Mouse (Mus musculus): Measurements from ENCODE around the gene Rreb1. TPM values are rescaled to one million over a fixed set of nuclear protein-coding genes. Genes with fewer than 3 reads are reported as not detected.

The Rreb1 gene
- total and polyA plus RNA-seq, 3 experiments, result 8.1 to 34.0 TPM; not detected in 1

DNA sequence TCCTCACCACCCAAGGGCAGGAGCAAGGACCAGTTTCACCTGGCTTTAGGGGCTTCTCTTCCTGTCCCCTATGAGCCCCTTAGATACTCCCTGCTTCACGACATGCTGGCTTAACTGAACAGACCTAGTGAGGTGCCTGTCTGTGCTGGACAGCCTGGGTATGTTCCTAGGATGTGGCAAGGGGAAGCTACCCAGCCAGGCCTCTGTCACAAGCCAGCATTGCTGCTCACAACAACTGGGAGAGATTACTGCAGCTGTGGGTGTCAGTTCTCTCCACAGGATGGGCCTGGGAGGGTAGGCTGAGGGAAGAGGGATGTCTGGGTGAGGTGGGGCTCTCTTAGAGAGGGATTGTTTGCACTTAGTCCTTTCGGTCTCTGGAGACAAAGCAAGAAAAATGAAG is 142.5 kb downstream of the Rreb1 start:
- H3K36me3 ChIP-seq (ENCODE audit: control insufficient read depth in 1 of 2, insufficient read depth in 2 of 2, low read length in 2 of 2), result peaks cover 0 to 35% of the 10 kb centered on the region in 2 experiments; a peak in 2 of 4 replicates
- no peak overlapping the region for H3K27ac ChIP-seq (ENCODE audit: control insufficient read depth, low read depth, low read length)
- TF ChIP-seq GATA1 (IDR thresholded peaks at IDR 0.05; ENCODE audit: low read depth, low read length) (no peak), EP300 (IDR thresholded peaks at IDR 0.05; ENCODE audit: low read depth in 1 of 2, low read length in 2 of 2) (no peak), ZNF384 (IDR thresholded peaks at IDR 0.05; ENCODE audit: low read depth, low read length) (no peak), ELF1 (IDR thresholded peaks at IDR 0.05; ENCODE audit: low read depth, low read length) (no peak), USF1 (IDR thresholded peaks at IDR 0.05; ENCODE audit: low read depth, low read length) (no peak), RAD21 (IDR thresholded peaks at IDR 0.05; ENCODE audit: low read depth, low read length) (no peak)
- H3K4me3 ChIP-seq (ENCODE audit: control insufficient read depth in 1 of 2, insufficient read depth in 1 of 2, low read depth in 2 of 2, low read length in 2 of 2), result no peak overlapping the region
- no peaks in the 10 kb centered on the region for H3K9me3 ChIP-seq (replicated peaks; ENCODE audit: insufficient read depth, low read length)
- no peak for DNase-seq (ENCODE audit: low read depth, low spot score)
- H3K79me2 ChIP-seq (ENCODE audit: control insufficient read depth, insufficient read depth, low read length, poor library complexity), result no peaks in the 10 kb centered on the region
- no peaks in the 10 kb centered on the region for H3K27me3 ChIP-seq (ENCODE audit: control insufficient read depth in 1 of 2, insufficient read depth in 2 of 2, low read length in 2 of 2)
- H3K4me1 ChIP-seq (ENCODE audit: control insufficient read depth in 1 of 2, insufficient read depth in 2 of 2, low read length in 2 of 2), result no peaks in the 10 kb centered on the region
- H3K9ac ChIP-seq (ENCODE audit: control insufficient read depth, low read depth, low read length, poor library complexity, severe bottlenecking), result no peak overlapping the region

- Histone ChIP-seq H3K36me3 (ENCODE audit: control insufficient read depth in 1 of 2, insufficient read depth in 2 of 2, low read length in 2 of 2) (peaks cover 0 to 32% of the 10 kb centered on the region in 2 experiments; a peak in 2 of 4 replicates), H3K4me1 (ENCODE audit: control insufficient read depth in 1 of 2, insufficient read depth in 2 of 2, low read length in 2 of 2) (no peaks in the 10 kb centered on the region), H3K4me3 (ENCODE audit: control insufficient read depth in 1 of 2, insufficient read depth in 1 of 2, low read depth in 2 of 2, low read length in 2 of 2) (no peak overlapping the region), H3K9me3 (replicated peaks; ENCODE audit: insufficient read depth, low read length) (no peaks in the 10 kb centered on the region), H3K27me3 (ENCODE audit: control insufficient read depth in 1 of 2, insufficient read depth in 2 of 2, low read length in 2 of 2) (no peaks in the 10 kb centered on the region), H3K27ac (ENCODE audit: control insufficient read depth, low read depth, low read length) (no peak overlapping the region), H3K79me2 (ENCODE audit: control insufficient read depth, insufficient read depth, low read length, poor library complexity) (no peaks in the 10 kb centered on the region), H3K9ac (ENCODE audit: control insufficient read depth, low read depth, low read length, poor library complexity, severe bottlenecking) (no peak overlapping the region)
- DNase-seq (ENCODE audit: low read depth, low spot score), result no peak
- no peak for TF ChIP-seq MAX (IDR thresholded peaks at IDR 0.05; ENCODE audit: low read length)
- no peak for TF ChIP-seq MAZ (IDR thresholded peaks at IDR 0.05; ENCODE audit: low read depth, low read length)
- TF ChIP-seq MEF2A (IDR thresholded peaks at IDR 0.05; ENCODE audit: extremely low read depth, insufficient replicate concordance, low read depth, low read length, poor library complexity, severe bottlenecking), result no peak
- no peak for TF ChIP-seq ZNF384 (IDR thresholded peaks at IDR 0.05; ENCODE audit: low read depth, low read length)
- no peak for TF ChIP-seq TCF12 (IDR thresholded peaks at IDR 0.05; ENCODE audit: low read depth, low read length)
- TF ChIP-seq SMC3 (IDR thresholded peaks at IDR 0.05; ENCODE audit: low read depth, low read length), result no peak
- TF ChIP-seq GABPA (IDR thresholded peaks at IDR 0.05; ENCODE audit: low read depth, low read length), result no peak
- no peak for TF ChIP-seq GATA1 (IDR thresholded peaks at IDR 0.05; ENCODE audit: low read depth, low read length)
- TF ChIP-seq ETS1 (IDR thresholded peaks at IDR 0.05; ENCODE audit: low read depth, low read length), result no peak
- TF ChIP-seq HCFC1 (IDR thresholded peaks at IDR 0.05; ENCODE audit: low read depth, low read length), result no peak
- TF ChIP-seq TBP (IDR thresholded peaks at IDR 0.05; ENCODE audit: low read depth, low read length), result no peak
- no peak for TF ChIP-seq ZC3H11A (IDR thresholded peaks at IDR 0.05; ENCODE audit: low read depth, low read length)
- no peak for TF ChIP-seq RAD21 (IDR thresholded peaks at IDR 0.05; ENCODE audit: low read depth, low read length)
- TF ChIP-seq CHD2 (IDR thresholded peaks at IDR 0.05; ENCODE audit: low read length), result no peak
Observed at GRCm38 (mm10) chr13:37923091-37923490, 144.9 kb downstream of the Rreb1 start.
